Mouse (Mus musculus): ENCODE data around the gene Fhit.

The Fhit gene

DNA sequence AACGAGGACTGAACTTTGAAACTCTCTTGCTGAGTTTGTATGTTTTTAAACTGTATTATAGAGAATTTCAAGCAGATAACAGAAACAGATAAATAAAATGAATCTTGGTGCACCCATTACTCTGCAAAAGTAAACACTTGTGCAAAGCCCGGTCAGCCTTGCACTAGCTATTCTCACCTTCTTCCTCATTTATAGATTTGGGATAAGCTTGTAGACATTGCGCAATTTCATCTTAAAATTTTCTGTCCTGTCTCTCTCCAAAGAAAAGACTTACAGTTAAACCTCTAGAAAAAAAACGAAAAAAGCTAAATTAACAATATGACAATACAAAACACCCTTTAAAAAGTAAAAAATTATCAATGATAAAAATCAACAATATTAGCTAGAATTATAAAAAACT lies 795.0 kb downstream of the Fhit start:
- DNase-seq (ENCODE audit: low read depth, low spot score), result no peak

DNA sequence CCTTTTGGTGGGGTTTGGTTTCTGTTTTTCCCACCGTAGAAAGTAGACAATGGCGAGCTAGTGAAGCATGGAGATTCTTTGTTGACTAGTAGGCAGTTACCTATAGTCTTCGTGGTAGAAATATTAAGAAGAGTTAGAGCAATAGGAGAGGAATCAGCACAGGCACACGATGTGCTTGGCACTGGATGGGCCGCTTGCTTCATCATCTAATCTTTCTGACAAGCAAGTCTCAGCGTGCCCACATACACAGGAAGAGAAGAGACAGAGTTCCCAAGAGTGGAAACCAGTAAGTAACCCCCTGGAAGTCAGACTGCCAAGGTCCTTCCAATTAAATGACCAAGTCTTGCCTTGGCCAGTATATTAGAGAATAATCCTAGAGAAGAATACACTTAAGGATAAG lies 797.6 kb downstream of the Fhit start:
- no peak for DNase-seq (ENCODE audit: low read depth, low spot score)

DNA sequence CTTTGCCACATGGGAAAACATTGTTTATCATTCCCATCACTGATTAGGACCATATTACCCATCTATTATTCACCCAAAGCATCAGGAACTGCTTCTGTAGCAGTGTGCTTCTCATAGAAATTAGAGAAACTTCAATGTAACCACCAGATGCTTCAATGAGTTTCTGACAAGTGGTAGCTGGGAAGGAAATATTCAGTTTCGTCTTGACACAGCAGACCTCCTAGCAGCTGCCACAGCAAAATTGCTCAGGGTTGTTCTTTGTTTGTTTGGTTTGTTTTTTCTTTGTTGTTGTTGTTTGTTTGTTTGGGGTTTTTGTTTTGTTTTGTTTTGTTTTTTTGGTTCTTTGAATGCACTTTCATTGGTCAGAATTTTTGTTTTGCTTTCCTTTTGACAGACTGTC lies 798.5 kb downstream of the Fhit start:
- no peak for DNase-seq (ENCODE audit: low read depth, low spot score)

DNA sequence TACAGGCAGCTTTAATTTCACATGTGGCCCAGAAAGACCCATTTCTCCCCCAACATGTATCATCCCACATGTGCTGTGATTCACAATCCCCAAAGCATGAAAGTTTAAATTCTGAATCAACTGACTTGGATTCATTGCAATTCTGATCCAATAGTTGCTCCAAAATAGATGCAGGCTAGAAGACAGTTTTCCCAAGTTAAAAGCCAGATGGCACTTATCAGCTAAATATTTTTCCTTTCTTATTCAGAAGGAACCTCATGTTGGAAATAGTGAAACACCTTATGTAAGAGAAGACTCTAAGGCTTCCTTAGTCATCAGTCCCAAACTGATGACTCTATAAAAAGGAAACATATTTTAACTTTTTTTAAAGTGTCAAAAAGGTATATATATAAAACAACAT lies 815.9 kb downstream of the Fhit start:
- no peak for DNase-seq (ENCODE audit: low read depth, low spot score)

DNA sequence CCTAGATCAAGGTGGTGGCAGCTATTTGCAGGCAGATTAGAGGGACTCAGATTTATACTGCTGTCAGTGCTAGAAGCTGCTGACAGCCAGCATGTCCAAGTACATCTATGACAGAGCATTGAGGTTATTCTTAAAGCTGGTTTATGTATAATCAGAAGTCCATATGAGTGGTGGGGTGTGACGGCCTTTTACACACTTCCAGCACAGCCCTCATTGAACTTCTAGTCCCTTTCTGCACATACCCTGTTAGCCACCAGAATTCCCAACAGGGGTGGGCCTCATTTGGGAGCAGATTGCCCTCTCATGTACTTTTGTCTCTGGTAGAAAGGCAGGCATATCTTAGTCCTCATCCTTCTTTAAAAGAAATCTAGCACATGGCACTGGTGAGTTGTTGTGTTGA lies 817.8 kb downstream of the Fhit start:
- no peak for DNase-seq (ENCODE audit: low read depth, low spot score)

DNA sequence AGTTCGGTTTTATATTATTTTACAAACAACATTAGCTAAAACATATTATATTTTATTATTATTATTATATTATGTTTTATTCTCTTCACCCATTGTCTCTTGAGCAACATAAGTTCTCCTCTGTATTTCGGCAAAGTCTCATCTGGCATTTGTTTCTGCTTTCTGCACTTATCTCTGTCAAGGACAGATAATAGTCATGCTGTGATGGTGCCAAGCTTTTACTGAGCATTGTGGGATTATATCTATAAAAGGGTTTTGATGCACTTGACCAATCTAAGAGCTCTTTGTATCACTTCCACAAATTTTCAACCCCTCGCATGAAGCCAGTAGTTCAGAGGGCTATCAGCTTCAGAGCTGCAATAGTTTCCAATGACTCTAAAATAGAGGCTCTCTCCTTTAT lies 845.1 kb downstream of the Fhit start:
- no peak for DNase-seq (ENCODE audit: low read depth, low spot score)

DNA sequence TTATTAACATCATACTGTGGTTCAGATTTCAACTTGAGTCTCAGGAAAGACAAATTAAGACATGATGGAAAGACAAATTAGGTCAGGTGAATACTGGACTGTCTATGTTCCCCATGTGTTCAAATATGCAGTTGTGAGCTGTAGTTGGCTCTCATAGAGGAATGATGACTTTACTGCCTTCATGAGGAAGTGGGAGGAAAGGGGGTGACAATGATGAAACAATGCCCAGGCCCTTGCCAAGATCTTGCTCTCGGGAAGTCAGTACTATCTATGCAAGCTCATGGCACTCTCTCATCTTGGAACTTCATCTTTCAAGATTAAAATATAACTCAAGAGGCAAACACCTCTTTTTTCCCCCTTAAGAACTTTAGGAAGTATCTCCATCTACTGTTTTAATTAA lies 849.6 kb downstream of the Fhit start:
- DNase-seq (ENCODE audit: low read depth, low spot score), result no peak

DNA sequence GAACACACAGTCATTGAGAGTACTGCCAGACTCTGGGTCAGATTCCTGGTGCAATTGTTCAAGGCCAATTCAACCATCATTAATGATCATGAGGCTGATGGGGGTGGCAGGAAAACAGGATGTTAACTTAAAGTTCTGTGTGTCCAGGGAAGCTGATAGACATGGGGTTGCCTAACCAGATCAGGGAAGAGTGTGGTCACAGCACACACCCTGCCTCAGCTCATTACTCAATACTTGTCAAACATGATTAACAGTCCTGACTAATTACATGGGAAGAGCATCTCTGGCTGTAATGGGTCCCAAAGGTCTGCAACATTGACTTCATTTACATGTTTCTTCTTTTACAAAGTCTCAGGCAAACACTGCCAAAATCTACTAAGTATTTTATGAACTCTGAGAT lies 856.5 kb downstream of the Fhit start:
- no peak for DNase-seq (ENCODE audit: low read depth, low spot score)

DNA sequence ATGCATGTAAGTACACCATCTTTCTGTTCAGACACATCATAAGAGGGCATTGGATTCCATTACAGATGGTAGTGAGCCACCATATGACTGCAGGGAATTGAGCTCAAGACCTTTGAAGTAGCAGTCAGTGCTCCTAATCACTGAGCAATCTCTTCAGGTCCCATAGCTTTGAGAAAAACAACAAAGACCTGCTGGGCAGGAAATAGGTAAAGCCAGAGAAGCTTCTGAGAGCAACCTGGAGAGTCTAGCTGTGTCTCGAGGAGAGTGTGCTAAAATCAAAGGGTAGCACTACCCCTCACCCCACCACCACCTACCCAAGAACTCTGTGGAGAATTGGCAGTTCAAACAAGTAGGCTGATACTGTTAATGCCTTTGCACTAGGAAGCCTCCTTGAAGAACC lies 860.3 kb downstream of the Fhit start:
- no peak for DNase-seq (ENCODE audit: low read depth, low spot score)

DNA sequence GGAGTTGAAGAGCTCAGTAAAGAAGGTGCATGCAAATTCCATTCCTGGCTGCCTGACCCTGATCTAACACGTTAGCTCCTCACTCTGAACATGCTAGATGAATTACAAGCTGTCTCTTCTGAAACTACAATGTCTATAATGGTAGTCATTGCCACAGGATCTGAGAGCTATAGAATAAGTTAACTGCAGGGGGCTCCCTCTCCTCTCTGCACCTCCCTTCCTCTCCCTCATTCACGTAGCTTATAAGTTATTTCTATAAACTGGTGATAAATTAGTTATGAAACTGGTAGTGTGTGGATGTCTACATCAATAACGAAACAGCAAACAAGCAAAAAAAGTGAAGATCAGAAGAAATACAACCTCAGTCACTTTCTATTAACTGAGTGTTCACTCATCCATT lies 860.9 kb downstream of the Fhit start:
- no peak for DNase-seq (ENCODE audit: low read depth, low spot score)

DNA sequence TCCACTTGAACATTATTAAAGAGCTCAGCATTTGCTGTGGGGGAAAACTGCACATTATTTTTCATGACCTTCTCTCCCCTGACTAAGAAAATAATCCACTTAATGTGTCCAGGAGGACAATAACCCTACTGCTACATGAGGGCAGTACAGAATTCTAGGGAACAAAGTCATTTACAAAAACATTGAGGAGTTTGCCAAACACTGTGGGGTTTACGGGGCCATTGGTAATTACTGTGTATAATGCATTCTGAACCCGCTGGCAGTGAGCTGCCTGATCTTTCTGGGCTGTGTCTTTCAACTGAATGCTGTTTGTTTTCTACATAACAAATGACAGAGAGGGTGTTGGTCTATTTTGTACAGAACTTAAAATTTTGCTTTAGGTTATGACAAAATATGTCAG lies 862.8 kb downstream of the Fhit start:
- no peak for DNase-seq (ENCODE audit: low read depth, low spot score)

DNA sequence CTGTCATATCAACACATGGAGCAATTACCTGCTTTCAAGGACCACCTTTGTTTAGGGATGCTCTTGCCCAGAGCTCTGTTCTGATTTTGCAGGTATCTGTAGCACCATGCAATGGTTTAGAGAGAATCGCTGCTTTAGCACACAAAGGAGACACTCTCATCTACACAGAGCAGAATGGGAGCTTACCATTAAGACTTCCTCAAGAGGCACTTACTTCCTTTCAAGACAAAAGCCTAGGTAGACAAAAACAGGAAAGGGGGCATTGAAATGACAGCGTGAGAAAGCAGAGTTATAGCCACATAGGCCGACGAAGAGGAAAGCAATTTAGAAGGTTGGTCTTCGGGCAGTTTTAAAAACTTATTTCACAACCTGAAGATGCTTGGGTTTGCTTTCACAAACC lies 872.8 kb downstream of the Fhit start:
- DNase-seq (ENCODE audit: low read depth, low spot score), result no peak

DNA sequence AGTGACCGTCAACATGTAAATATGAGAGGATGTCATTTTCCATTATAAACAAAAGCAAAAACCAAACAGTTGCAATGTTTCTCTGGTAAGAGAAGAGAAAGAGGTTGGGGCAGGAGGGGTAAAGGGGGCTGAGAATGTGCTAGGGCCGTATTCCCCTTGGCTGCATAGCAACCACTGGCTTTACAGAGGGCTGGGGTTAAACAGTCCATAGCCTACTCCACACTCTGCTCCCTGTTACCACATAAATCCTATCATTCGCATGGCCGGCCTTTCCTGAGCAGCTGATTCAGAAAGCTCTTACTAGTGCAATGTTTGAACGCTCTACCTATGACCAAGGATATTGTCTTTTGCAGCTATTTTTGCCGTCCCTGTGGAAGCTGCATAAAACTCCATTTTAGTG lies 875.8 kb downstream of the Fhit start:
- no peak for DNase-seq (ENCODE audit: low read depth, low spot score)

DNA sequence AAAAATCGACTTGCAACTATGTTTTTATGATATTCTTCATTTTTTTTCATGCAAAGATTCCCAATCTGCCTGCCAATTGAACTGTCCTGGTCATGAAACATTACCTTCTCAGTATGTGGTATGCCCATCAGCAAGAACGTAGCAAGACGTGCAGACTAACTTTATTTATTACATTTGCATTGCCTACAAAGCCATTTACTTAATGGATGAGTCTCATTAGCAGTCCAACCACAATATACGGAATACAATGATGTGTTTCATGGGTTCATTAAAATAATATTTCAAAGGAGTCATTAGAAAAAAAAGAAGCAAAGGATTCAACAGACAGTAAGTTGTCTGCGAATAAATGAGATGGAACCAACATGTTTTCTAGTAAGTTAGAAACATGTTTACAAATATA lies 933.1 kb downstream of the Fhit start:
- DNase-seq (ENCODE audit: low read depth, low spot score), result no peak

DNA sequence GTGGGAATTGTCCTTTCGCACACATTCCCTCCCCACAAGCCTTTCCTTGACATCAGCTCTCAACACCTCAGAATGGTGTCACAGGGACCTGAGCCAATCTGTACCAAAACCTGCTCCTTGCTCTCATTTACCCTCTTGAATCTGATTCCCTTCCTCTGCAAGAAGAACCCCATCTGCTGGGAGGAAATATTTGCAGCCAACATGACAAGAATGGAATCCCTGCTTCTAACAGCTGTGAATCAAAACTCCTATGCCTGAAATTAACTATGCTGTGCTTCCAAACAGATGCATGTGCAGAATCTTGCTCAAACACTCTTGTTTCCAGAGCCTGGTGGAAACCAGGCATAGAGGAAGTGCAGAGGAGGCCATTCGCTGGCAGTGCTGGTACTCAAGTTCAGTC lies 940.0 kb downstream of the Fhit start:
- no peak for DNase-seq (ENCODE audit: low read depth, low spot score)

DNA sequence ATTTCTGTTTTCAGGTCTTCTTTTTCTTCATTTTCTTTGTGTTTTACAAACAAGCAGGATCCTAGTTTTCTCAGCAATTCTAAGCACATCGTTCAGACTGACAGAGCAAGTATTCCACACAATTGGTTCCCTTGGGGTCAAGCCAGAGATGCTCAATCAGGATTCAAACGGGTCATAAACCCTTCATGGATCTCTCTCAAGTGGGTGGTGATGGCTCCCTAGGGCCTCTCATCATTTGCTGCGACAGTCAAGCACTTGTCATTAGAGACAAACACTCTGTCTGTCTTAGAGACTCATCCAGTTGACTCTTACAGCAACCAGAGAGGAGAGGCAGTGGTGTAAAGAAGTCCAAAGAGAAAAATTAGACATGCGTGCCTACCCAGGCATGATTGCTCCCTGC lies 948.6 kb downstream of the Fhit start:
- no peak for DNase-seq (ENCODE audit: low read depth, low spot score)

DNA sequence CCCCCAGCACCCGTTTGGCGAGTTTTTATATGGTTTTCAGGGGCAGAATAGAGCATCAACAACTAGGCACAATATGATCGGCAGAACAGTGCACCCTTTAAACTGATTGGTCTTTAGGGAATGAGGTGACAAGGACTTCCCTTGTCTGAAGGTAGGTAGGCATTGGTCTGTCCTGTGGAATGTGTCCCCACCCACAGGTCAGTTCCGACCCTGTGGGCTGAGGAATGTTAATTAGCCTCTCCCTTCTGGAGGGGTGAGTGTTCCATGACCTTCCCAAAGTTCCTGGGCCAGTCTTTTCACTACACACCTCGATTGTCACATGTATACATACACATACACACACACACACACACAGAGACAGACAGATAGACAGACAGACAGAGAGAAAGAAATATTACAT lies 950.7 kb downstream of the Fhit start:
- DNase-seq (ENCODE audit: low read depth, low spot score), result no peak

DNA sequence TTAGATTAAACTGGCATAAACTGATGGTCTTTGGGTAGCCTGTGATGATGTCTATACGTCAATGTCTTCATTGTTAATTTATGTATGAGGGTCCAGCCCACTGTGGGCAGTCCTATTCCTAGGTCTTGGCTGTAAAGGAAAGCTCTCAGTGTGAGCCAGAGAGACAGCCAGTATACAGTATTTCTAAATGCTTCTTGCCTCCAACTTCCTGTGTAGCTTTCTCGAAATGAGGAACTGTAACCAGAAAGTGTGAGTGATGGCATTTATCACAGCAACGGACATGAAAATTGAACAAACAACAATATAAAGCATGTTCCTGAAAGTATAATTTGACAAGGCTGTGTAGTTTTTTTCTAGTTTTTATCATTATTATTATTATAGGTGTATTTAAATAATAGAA lies 952.8 kb downstream of the Fhit start:
- DNase-seq (ENCODE audit: low read depth, low spot score), result no peak

DNA sequence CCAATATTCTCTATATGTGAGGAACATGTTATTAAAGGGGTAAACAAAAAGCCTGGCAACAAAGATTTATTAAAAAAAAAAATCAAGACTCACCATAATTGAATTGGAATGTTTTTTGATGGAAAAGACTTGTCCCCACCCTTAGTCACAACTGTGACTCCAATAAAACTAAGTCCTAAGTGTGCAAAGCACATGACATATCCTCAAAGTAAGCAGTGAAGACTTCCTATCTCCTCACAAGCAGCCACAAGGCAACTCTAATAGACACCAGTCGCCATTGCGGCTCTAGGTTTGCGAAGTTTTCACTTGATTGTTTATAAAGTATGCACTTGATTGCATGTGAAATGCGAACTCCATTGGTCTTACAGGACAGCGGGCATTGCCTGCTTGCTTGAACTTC lies 956.1 kb downstream of the Fhit start:
- no peak for DNase-seq (ENCODE audit: low read depth, low spot score)

DNA sequence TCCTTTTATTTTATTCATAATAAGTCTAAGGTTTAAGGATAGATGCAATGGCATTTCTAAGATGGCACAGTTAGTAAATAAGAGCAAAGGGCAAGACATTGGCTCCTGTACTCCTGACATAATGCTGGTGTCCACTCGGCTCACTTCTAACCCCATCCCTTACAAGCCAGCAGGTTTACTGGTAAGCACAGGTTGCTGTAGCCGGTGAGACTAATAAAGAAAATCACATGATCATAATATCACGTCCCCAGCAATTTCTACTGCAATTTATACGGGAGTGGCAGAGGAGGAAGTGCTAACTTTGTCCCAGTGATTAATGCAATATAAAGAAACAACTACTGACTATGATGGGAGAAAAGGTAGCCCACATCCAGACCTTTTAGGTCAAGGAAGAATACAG lies 956.5 kb downstream of the Fhit start:
- no peak for DNase-seq (ENCODE audit: low read depth, low spot score)

DNA sequence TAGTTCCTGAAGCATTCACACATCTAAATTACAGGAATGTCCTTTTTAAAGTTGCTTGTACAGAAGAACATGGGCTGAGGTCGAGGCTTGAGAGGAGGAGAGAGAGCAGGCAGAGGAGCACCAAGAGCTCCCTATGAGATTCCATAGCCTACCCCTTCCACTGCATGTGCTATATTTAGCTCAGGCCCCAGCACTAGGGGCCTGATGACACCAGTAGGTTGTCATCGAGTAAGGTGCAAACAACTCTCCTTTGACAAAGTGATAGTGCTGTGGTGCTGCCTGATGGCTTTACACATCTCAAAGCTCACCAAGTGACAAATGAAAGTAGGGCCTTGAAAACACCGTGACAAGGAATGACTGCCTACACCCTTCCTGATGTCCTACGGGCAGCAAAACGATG lies 967.7 kb downstream of the Fhit start:
- DNase-seq (ENCODE audit: low read depth, low spot score), result no peak

DNA sequence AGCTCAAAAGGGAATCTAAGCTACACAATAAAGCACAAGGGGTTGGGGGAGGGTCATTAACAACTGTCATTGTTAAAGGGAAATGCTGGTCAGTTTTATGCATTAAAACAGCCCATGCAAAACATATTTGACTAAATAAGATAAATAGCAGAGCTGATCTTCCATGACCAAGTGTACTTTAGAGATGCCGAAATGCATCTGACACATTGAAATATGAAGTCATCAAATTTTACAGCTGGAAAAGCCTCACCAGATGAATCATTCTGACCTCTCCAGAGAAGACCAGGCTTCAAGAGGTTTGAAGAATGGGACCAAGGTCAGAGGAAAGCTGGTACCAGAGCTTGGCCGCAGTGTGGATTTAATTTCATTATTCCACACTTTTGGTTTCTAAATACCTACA lies 990.1 kb downstream of the Fhit start:
- DNase-seq (ENCODE audit: low read depth, low spot score), result no peak

DNA sequence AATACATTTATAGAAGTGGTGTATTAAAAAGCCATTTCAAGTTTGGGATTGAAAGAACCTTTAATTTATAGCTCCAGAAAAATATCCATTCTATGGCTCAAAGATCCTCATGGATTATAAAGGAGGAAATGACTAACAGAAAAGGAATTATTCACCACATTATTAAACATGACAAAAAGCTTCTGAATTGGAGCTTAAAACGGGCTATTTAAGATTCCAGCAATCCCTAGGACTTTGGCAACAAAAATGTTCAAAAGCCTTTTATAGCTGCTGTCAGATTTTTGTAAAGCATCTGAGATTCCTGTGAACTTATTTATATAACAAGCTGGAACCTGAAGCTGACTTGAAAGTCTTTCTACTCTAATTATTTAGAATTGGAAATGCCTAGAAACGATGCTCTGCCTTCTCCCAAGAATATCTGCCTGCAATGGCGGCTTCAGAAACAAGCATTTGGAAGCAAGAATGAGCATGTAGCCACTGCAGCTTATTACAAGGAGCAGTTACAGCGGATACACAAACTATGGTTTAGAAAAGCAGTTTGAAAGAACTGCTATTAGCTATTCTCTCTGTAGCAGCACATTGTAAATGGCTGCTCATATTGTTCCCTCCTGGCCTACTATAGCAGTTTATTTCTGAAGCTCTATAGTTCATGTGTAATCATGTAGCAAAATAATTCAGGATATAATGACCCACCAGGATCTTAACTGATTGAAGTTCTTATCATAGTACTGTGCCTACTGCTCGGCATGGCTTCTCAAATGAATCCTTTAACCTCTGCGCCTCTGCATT lies 995.0 kb downstream of the Fhit start:
- DNase-seq (ENCODE audit: low read depth, low spot score), result no peak

DNA sequence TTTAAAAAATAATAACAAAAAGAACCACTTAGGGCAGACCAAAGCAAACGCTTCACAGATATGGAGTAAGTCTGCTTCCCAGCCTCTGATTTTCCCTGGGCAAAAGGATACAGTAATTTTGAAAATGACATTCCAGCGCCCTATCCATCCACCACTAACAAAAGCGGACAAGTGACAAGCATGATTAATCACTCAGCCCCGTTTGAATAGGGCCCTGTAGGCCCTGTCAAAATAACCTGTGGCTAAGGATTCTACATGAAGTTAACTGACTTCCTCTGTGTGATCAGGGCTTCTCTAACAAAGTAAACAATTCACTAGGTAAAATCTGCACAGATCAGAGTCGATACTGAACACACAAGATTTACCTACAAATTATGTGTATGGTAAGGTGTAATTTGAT lies 1012.0 kb downstream of the Fhit start:
- no peak for DNase-seq (ENCODE audit: low read depth, low spot score)
